Mouse (Mus musculus): ENCODE data around the gene Pdxdc1.
"Not testable (repeated sequence)": the region's sequence is repeated elsewhere in the genome, so short reads cannot be mapped to it uniquely, and the experiment has no call there.

The Pdxdc1 gene

GRCm38 (mm10) chr16:13883094-13883774 lies 19.7 kb downstream of the Pdxdc1 start:
- DNase-seq (ENCODE audit: low read depth), result no peak

GRCm38 (mm10) chr16:13875483-13875882 lies 27.4 kb downstream of the Pdxdc1 start:
- DNase-seq (ENCODE audit: low read depth), result peak; percentile 44

- DNase-seq (ENCODE audit: low read depth), result no peak
These were observed 34.9 kb downstream of the Pdxdc1 start for GRCm38 (mm10) chr16:13867910-13868514.

GRCm38 (mm10) chr16:13867406-13867805 lies 35.5 kb downstream of the Pdxdc1 start:
- DNase-seq (ENCODE audit: low read depth), result not testable (repeated sequence)

GRCm38 (mm10) chr16:13866616-13867015 lies 36.3 kb downstream of the Pdxdc1 start:
- DNase-seq (ENCODE audit: low read depth), result no peak

GRCm38 (mm10) chr16:13866076-13866475 lies 36.9 kb downstream of the Pdxdc1 start:
- no peak for DNase-seq (ENCODE audit: low read depth)

- no peak for DNase-seq (ENCODE audit: low read depth)
These were observed 49.0 kb downstream of the Pdxdc1 start for GRCm38 (mm10) chr16:13853886-13854285.

GRCm38 (mm10) chr16:13851446-13851845 lies 51.5 kb downstream of the Pdxdc1 start:
- no peak for DNase-seq (ENCODE audit: low read depth)

GRCm38 (mm10) chr16:13848310-13848709 lies 54.6 kb downstream of the Pdxdc1 start:
- no peak for DNase-seq (ENCODE audit: low read depth)

GRCm38 (mm10) chr16:13846675-13847074 lies 56.3 kb downstream of the Pdxdc1 start:
- no peak for DNase-seq (ENCODE audit: low read depth)

GRCm38 (mm10) chr16:13845031-13845430 lies 57.9 kb downstream of the Pdxdc1 start:
- no peak for DNase-seq (ENCODE audit: low read depth)

- no peak for DNase-seq (ENCODE audit: low read depth)
These were observed 62.0 kb downstream of the Pdxdc1 start for GRCm38 (mm10) chr16:13840956-13841355.

- no peak for DNase-seq (ENCODE audit: low read depth)
These were observed 62.9 kb downstream of the Pdxdc1 start for GRCm38 (mm10) chr16:13840056-13840455.

- DNase-seq (ENCODE audit: low read depth), result no peak
These were observed 68.5 kb downstream of the Pdxdc1 start for GRCm38 (mm10) chr16:13834382-13834781.

- peak; percentile 36 for DNase-seq (ENCODE audit: low read depth)
These were observed 71.3 kb downstream of the Pdxdc1 start for GRCm38 (mm10) chr16:13831606-13832005.

GRCm38 (mm10) chr16:13830444-13830843 lies 72.5 kb downstream of the Pdxdc1 start:
- peak; percentile 27 for DNase-seq (ENCODE audit: low read depth)

- peak; percentile 38 for DNase-seq (ENCODE audit: low read depth)
These were observed 76.4 kb downstream of the Pdxdc1 start for GRCm38 (mm10) chr16:13826511-13826910.

- DNase-seq (ENCODE audit: low read depth), result peak; percentile 23
These were observed 77.0 kb downstream of the Pdxdc1 start for GRCm38 (mm10) chr16:13825781-13826490.

GRCm38 (mm10) chr16:13820771-13821170 lies 82.2 kb downstream of the Pdxdc1 start:
- DNase-seq (ENCODE audit: low read depth), result no peak

- DNase-seq (ENCODE audit: low read depth), result peak; percentile 42
These were observed 83.0 kb downstream of the Pdxdc1 start for GRCm38 (mm10) chr16:13819806-13820500.

- DNase-seq (ENCODE audit: low read depth), result no peak
These were observed 83.6 kb downstream of the Pdxdc1 start for GRCm38 (mm10) chr16:13819394-13819743.

- DNase-seq (ENCODE audit: low read depth), result peak; percentile 98
These were observed 84.2 kb downstream of the Pdxdc1 start, which contains the start of gene Ntan1 for GRCm38 (mm10) chr16:13818560-13819393. Ntan1 (plus strand) TSS chr16:13818845.
